Mouse (Mus musculus) hindbrain, embryonic 13.5 days (tissue): ENCODE measurements around the gene Mccc1. TPM values are rescaled to one million over a fixed set of nuclear protein-coding genes. Genes with fewer than 3 reads are reported as not detected.

Source experiments
- ATAC-seq: fragments of 200-750 bp; cut with Nextera tagmentation; 2 replicates; pipeline ENCODE4 v1.8.0; 2017; ENCODE audit warnings: moderate TSS enrichment; ENCODE audit not compliant: low FRiP score
- H3K27ac ChIP-seq: fragments of 300-500 bp; sonication (generic); 2 replicates; pipeline ENCODE4 v1.5.1; 2015; ENCODE audit warnings: inconsistent platforms, mild to moderate bottlenecking, moderate library complexity
- H3K27me3 ChIP-seq: fragments of 300-500 bp; sonication (generic); 2 replicates; pipeline ENCODE4 v1.6.1; 2015; ENCODE audit warnings: mild to moderate bottlenecking, inconsistent platforms
- H3K36me3 ChIP-seq: fragments of 300-500 bp; sonication (generic); 2 replicates; pipeline ENCODE4 v1.6.1; 2015; ENCODE audit warnings: mild to moderate bottlenecking, inconsistent platforms
- H3K4me1 ChIP-seq: fragments of 300-500 bp; sonication (generic); replicated peaks from 2 replicates; pipeline ENCODE4 v1.6.1; 2015; ENCODE audit warnings: inconsistent platforms
- H3K4me2 ChIP-seq: fragments of 300-500 bp; sonication (generic); 2 replicates; pipeline ENCODE4 v1.6.1; 2015; ENCODE audit warnings: inconsistent platforms, mild to moderate bottlenecking, moderate library complexity
- H3K4me3 ChIP-seq: fragments of 300-500 bp; sonication (generic); 2 replicates; pipeline ENCODE4 v1.5.1; 2015; ENCODE audit warnings: mild to moderate bottlenecking, inconsistent platforms
- H3K9ac ChIP-seq: fragments of 300-500 bp; sonication (generic); 2 replicates; pipeline ENCODE4 v1.6.1; 2015; ENCODE audit warnings: mild to moderate bottlenecking, inconsistent platforms
- H3K9me3 ChIP-seq: fragments of 300-500 bp; sonication (generic); 2 replicates; pipeline ENCODE4 v1.6.1; 2016; ENCODE audit warnings: inconsistent platforms
- WGBS: fragments of 180-500 bp; shearing (Covaris S2); methylation state at CpG from one replicate; pipeline ENCODE4 v1.1.7; 2015; 5-methylcytosine and 5-hydroxymethylcytosine counted together
- polyA plus RNA-seq: library from polyadenylated mRNA; unstranded; fragments of >200 nt; fragmentation: Nextera tagmentation; extraction: Ambion mirVana; gene quantifications from 2 replicates; pipeline ENCODE4 v1.2.1, GENCODE M21; 2015

Gene Mccc1
- polyA plus RNA-seq, 1 experiment from 2014 or later: 33.5 TPM

- Histone ChIP-seq H3K36me3 (peaks cover 71% of the 10 kb centered on the region), H3K9me3 (no peaks in the 10 kb centered on the region), H3K27ac (no peak overlapping the region), H3K27me3 (no peaks in the 10 kb centered on the region), H3K4me2 (no peak overlapping the region), H3K4me3 (no peak overlapping the region), H3K4me1 (no peaks in the 10 kb centered on the region), H3K9ac (no peak overlapping the region)
- 96% methylated on average over 5 of the region's 5 CpGs for WGBS
- no peak for ATAC-seq
Measured at GRCm38 (mm10) chr3:35962967-35963366, 37.5 kb downstream of the Mccc1 start.

DNA sequence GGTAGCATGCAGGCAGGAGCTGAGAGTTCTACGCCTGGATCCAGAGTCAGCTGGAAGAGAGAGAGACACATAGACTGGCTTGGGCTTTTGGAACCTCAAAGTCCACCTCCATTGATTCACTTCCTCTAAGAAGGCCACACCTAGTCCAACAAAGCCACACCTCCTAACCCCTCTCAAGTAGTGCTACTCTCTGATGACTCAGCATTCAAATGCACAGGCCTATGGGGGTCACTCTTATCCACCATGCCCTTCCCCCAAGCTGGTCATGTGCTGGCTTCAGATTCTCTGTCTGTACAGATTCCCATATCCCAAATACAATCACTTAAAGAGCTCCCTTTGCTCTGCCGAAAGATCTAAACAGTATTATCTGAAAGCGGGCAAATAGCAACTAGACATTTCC lies 43.2 kb downstream of the Mccc1 start:
- 98% methylated on average over 3 of the region's 3 CpGs for WGBS
- Histone ChIP-seq H3K27ac (no peak overlapping the region), H3K4me1 (no peaks in the 10 kb centered on the region), H3K4me2 (no peak overlapping the region), H3K9me3 (no peaks in the 10 kb centered on the region), H3K4me3 (no peak overlapping the region), H3K9ac (no peak overlapping the region), H3K27me3 (no peaks in the 10 kb centered on the region), H3K36me3 (peaks cover 53% of the 10 kb centered on the region)
- no peak for ATAC-seq

DNA sequence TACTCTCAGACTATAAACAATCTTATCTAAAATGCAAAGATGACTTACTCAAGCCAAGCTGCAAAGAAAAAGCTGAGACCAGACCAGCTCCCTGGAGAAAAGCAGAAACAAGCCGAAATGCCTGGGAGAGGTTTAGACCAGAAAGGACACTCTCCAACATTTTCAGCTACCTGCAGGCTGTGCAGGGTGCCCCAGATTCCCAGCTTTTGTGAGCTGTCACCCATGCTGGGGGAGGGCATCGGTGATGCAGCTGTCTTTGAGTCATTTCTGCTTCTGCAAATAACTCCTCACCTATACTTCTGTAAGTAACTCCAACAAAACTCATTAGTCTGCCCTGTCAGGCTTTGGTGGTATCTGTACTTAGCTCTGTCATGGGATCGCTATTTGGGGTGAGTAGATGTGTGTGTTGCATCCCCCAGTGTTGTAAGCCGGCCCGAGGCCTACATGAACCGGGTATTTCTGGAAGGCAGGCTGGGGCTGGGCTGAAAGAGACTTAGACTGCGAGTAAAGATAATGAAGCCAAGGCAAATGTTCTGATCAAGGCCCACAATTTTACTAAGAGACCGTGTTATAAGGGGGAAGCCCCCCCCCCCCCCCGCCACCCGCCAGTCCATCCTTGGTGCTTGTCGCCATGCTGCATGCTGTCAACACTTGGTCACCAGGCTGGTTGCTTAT lies 45.4 kb downstream of the Mccc1 start:
- no peak for ATAC-seq
- 88% methylated on average over 11 of the region's 11 CpGs for WGBS
- Histone ChIP-seq H3K36me3 (peaks cover 33% of the 10 kb centered on the region), H3K27me3 (no peaks in the 10 kb centered on the region), H3K4me2 (no peak overlapping the region), H3K9ac (no peak overlapping the region), H3K9me3 (no peaks in the 10 kb centered on the region), H3K4me1 (no peaks in the 10 kb centered on the region), H3K4me3 (no peak overlapping the region), H3K27ac (no peak overlapping the region)

- Histone ChIP-seq H3K36me3 (peaks cover 22% of the 10 kb centered on the region), H3K4me3 (no peak overlapping the region)
- WGBS: 94% methylated on average over 6 of the region's 6 CpGs
Measured at GRCm38 (mm10) chr3:35953816-35954215, 46.7 kb downstream of the Mccc1 start.

GRCm38 (mm10) chr3:35953184-35953583 lies 47.3 kb downstream of the Mccc1 start:
- no peaks in the 10 kb centered on the region for H3K9me3 ChIP-seq
- no peak overlapping the region for H3K4me2 ChIP-seq
- WGBS: 84% methylated on average over 1 of the region's 1 CpGs
- no peak for ATAC-seq
- no peak overlapping the region for H3K27ac ChIP-seq
- H3K4me3 ChIP-seq: no peak overlapping the region
- H3K9ac ChIP-seq: no peak overlapping the region
- H3K36me3 ChIP-seq: peaks cover 16% of the 10 kb centered on the region
- H3K4me1 ChIP-seq: no peaks in the 10 kb centered on the region
- H3K27me3 ChIP-seq: no peaks in the 10 kb centered on the region

More at GRCm38 (mm10) chr3:35953816-35954215, 46.7 kb downstream of the Mccc1 start:
- no peak overlapping the region for H3K9ac ChIP-seq
- H3K9me3 ChIP-seq: no peaks in the 10 kb centered on the region
- no peak overlapping the region for H3K27ac ChIP-seq
- H3K4me2 ChIP-seq: no peak overlapping the region
- no peak for ATAC-seq
- H3K4me1 ChIP-seq: no peaks in the 10 kb centered on the region
- no peaks in the 10 kb centered on the region for H3K27me3 ChIP-seq

DNA sequence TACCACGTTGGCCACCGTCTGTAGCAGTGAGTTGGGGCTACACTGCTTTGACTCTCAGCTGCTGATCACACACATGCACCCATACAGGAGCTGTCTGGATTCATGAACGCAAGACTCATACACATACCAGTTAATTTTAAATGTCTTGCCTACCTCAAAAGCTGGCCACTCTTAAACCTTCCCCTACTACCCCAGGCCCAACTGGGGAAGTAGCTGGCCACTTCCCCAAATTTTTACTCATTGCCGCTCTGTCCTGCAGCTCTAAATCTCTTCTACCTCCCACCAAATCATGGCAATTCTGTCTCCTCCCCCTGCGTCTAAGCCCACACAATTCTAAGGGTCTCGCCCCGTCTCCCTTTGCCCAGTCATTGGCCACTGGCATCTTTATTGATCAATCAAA lies 52.3 kb downstream of the Mccc1 start:
- ATAC-seq: no peak
- no peaks in the 10 kb centered on the region for H3K36me3 ChIP-seq
- no peaks in the 10 kb centered on the region for H3K9me3 ChIP-seq
- H3K27ac ChIP-seq: no peak overlapping the region
- no peaks in the 10 kb centered on the region for H3K27me3 ChIP-seq
- no peak overlapping the region for H3K4me2 ChIP-seq
- no peak overlapping the region for H3K4me3 ChIP-seq
- 97% methylated on average over 7 of the region's 7 CpGs for WGBS
- H3K9ac ChIP-seq: no peak overlapping the region
- no peaks in the 10 kb centered on the region for H3K4me1 ChIP-seq

DNA sequence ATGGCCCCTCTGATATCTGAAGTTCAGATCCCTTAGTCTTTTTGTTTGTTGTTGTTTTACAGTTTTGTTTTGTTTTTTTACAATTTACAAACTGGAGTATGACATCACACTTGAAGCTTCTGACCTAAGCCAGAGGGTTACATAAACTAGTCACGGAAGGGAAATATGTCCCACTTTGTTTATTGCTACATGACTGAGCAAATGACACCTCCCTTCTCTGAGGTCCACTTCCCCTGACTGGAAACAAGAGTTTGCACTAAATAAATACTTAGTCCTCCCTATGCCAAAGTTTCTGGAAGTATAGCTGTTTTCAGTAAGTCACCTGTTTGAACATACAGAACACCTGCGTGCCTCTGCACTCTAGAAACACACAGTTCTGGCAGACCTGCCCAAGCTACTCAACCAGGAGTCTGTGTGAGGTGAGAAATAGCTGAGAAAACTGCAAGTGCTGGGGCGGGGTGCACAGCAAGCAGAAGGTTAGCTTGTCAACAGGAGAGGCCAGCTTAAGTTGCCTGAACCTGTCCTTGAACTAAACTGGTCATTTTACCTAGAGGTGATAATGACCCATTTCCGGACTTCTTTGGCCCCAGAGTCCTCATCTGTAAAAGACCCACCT lies 59.9 kb downstream of the Mccc1 start:
- WGBS: 94% methylated on average over 4 of the region's 4 CpGs
- no peak overlapping the region for H3K27ac ChIP-seq
- H3K4me1 ChIP-seq: no peaks in the 10 kb centered on the region
- H3K9me3 ChIP-seq: no peaks in the 10 kb centered on the region
- H3K9ac ChIP-seq: no peak overlapping the region
- ATAC-seq: no peak
- H3K27me3 ChIP-seq: no peaks in the 10 kb centered on the region
- H3K4me2 ChIP-seq: no peak overlapping the region
- no peak overlapping the region for H3K4me3 ChIP-seq
- no peaks in the 10 kb centered on the region for H3K36me3 ChIP-seq

DNA sequence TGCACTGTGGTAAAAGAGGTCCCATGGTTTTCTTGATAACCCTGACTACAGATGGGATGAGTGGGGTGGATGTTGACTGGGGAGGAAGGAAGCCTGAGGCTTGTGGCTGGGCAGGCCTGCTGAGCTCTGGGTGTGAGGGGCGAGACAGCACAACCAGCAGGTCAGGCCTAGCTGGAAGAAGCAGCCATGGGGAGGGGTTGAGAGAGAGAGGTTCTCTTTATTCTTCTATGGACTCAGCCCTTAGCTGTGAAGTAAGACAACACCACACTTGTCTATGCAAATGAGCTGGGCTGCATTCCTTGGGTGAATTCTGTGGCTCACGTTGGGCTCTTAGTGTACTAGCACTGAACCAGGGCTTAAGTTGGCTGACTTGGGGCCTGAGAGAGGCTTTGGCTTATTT lies 60.4 kb downstream of the Mccc1 start:
- Histone ChIP-seq H3K4me1 (no peaks in the 10 kb centered on the region), H3K4me2 (no peak overlapping the region), H3K27ac (no peak overlapping the region), H3K9me3 (no peaks in the 10 kb centered on the region), H3K27me3 (no peaks in the 10 kb centered on the region), H3K4me3 (no peak overlapping the region), H3K36me3 (no peaks in the 10 kb centered on the region), H3K9ac (no peak overlapping the region)
- ATAC-seq: no peak
- WGBS: 49% methylated on average over 2 of the region's 2 CpGs

- no peak for ATAC-seq
- Histone ChIP-seq H3K4me3 (no peak within 1 kb of the TSS), H3K27ac (no peak within 1 kb of the TSS), H3K4me2 (no peak within 1 kb of the TSS), H3K4me1 (peaks cover 12% of the 10 kb centered on the region), H3K36me3 (no peaks in the 10 kb centered on the region), H3K9me3 (no peaks in the 10 kb centered on the region), H3K27me3 (no peaks in the 10 kb centered on the region), H3K9ac (no peak within 1 kb of the TSS)
- 92% methylated on average over 6 of the region's 6 CpGs for WGBS
Measured at GRCm38 (mm10) chr3:35937345-35937744, 63.1 kb downstream of the Mccc1 start, which contains the start of gene Dcun1d1. Dcun1d1 (minus strand) TSS chr3:35937445.

DNA sequence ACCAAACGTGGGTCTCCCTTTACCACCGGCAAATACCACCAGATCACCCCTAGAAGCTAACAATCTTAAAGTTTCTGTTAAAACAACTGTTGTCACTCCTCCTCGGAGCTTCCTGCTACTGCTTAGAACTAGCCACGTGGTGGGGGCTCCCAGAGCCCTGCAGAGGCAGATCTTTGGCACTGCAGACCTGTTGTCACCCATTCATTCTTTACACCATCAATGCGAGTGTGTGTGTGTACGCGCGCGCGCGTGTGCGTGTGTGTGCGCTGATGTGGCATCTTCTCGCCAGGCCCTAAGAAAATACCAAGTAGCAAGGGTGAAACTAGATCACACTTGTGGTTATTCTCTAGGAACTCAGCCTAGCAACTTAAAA lies 67.1 kb downstream of the Mccc1 start:
- H3K27me3 ChIP-seq: no peaks in the 10 kb centered on the region
- 0% methylated on average over 14 of the region's 14 CpGs for WGBS
- peak overlapping the region; percentile 91 for H3K4me2 ChIP-seq
- H3K9ac ChIP-seq: peak overlapping the region; percentile 98
- H3K9me3 ChIP-seq: no peaks in the 10 kb centered on the region
- H3K27ac ChIP-seq: peak overlapping the region; percentile 92
- peaks cover 32% of the 10 kb centered on the region for H3K4me1 ChIP-seq
- no peaks in the 10 kb centered on the region for H3K36me3 ChIP-seq
- ATAC-seq: peak; percentile 46
- peak overlapping the region; percentile 94 for H3K4me3 ChIP-seq

DNA sequence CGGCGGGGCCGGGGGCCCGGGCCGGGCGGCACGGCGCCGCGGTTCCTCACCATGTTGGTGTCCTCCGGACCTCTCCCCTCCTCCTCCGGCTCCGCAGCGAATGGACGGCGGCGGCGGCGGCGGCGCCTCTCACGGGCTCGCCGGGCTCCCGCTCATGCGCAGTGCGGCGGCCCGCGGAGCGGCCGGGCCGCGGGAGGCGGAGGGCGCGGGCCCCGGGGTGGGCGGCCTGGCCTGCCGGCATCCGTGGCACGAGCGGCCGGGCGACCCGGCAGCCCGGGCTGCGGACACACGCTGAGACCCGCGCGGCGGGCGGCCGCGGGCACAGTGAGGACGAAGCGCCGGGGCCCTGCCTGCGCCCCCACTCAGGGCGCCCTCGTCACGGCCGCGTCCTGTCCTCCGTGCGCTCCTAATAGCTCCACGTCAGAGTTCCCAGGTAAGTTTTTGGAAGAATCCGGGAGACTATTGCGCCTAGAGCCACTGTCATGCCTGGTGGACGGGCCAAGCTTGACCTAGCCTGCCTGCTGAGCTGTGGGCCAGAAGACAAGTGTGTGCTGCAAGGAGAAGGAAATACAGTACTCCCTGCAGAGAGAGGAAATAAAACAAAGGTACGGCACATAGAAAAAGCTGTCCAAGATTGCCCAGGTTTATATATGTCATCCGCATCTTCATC lies 67.6 kb downstream of the Mccc1 start:
- Histone ChIP-seq H3K4me3 (peak overlapping the region; percentile 94), H3K36me3 (no peaks in the 10 kb centered on the region), H3K4me2 (peak overlapping the region; percentile 91), H3K27ac (peak overlapping the region; percentile 92), H3K4me1 (peaks cover 32% of the 10 kb centered on the region), H3K27me3 (no peaks in the 10 kb centered on the region), H3K9me3 (no peaks in the 10 kb centered on the region), H3K9ac (peak overlapping the region; percentile 98)
- under 1% methylated on average over 41 of the region's 73 CpGs for WGBS
- ATAC-seq: peak; percentile 95

GRCm38 (mm10) chr3:35931896-35932727 lies 68.4 kb downstream of the Mccc1 start:
- Histone ChIP-seq H3K27me3 (no peaks in the 10 kb centered on the region), H3K9ac (peak overlapping the region; percentile 98), H3K9me3 (no peaks in the 10 kb centered on the region), H3K4me3 (peak overlapping the region; percentile 94), H3K27ac (peak overlapping the region; percentile 92), H3K4me1 (peaks cover 32% of the 10 kb centered on the region), H3K36me3 (no peaks in the 10 kb centered on the region), H3K4me2 (peak overlapping the region; percentile 91)
- under 1% methylated on average over 37 of the region's 65 CpGs for WGBS
- peak; percentile 84 for ATAC-seq
